Mouse (Mus musculus): ENCODE measurements at regions not wholly inside any gene's neighbourhood (a gene's known extent, or its start where the extent isn't known, plus 50 kb on each side); places are given as distances from the start of the nearest gene placed in this dataset.

DNA sequence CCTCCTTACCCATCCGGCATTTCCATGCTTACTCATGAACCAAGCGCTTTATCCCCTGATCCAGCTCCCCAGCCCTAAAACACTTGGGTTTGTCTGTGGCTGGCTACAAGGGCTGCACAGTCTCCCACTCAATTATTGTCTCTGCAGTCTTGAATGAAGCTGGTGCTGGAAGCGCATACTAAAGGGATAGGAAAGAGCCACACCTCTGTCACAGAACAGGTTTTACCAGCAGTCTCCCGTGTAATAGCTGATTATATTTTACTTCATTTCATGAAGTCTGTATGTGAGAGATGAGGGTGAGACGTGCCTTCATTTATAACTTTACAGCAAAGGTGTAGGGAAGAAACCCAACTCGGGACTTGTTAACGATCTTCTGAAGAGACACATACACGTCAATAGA, 167.0 kb upstream of the Adgrl2 start:
- no peak for DNase-seq

DNA sequence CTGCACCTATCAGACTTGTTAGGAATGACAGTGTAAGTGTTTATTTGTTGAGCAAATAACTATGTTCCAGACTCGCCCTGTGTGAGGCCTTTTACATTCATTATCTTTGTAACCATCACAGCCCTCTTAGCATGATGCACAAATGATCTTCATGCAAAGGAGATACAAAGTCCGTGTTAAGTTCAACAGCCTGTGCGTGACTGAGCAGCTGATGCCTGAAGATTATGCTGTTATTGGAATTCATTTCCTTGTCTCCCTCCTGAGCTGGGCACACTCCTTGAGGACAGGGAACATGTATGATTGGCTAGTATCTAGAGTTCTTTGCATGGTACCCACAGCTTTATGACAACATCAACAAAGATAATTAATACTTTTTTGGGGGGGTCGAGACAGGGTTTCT, 162.0 kb upstream of the Adgrl2 start:
- no peak for DNase-seq

DNA sequence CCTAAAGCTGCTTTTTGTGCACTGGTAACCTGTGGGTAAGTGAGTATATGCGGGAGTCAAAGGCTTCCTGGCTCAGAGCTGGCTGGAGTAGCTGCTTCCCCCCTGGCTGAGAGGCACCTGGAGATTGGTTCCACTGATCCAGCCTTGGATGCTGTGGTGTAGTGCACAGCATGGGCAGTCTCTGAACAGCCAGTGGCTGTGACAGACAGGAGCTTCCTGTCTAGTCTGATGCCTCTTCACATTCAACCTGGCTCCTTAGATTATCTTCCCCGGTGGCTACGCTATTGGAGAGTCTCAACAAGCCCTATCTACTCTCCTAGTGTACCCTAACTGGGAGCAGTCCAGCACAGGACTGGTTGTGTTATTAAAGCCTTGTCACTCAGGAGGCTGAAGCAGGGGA, 160.4 kb upstream of the Adgrl2 start:
- no peak for DNase-seq

DNA sequence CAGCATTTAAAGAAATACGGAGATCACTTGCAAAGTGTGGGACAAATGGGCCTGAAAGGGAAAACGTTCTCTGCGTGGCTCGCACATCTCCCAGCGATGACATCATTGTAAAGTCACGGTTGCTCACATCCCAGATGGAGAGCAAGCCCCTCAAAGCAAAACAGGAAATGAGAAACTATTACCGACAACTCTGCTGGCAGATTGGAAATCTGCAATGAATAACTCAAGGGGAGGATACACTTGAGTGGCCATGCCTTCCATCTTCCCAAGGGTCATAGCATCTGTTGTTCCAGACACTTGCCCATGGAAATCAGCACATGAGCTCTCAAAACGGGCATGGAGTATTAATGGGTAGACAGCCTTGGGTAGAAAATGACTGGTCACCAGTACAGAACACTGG, 158.3 kb upstream of the Adgrl2 start:
- DNase-seq, result no peak

DNA sequence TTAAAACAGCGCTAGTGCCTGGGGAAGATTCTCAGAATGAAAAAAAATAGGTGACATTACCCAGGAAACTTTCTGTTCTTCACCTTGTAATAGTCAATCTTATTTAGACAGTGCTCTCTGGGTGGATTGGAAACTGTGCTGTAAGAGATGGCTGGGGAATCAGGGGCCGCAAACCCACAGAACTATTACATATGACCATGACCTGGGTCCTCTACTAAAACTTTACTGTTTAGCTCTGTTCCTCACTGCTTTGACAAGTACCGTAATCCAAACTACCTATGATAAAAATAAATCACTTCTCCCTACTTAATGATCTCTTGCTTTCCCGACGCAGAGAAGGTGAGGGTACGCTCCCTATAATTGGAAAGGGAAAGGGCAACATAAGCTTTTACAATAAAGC, 157.6 kb upstream of the Adgrl2 start:
- DNase-seq, result no peak

DNA sequence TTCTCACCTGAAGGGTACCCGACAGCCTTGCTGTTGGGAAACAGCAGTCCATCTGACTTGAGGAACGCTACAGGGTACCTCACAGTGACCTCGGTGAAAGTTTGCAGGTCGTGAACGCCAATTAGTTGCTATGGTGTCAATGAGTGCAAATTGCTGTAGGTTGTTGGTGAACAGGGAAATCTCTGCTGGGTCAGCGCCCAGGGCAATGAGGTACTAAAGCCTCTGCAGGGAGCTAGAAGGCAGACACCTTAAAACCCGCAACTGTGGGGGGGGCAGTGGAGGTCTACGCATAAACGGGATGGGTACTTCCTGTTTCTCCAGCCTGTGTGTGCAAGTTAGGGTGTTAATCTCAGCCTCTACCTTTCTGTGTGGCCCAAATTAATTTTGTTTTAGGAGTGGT, 156.3 kb upstream of the Adgrl2 start:
- no peak for DNase-seq

DNA sequence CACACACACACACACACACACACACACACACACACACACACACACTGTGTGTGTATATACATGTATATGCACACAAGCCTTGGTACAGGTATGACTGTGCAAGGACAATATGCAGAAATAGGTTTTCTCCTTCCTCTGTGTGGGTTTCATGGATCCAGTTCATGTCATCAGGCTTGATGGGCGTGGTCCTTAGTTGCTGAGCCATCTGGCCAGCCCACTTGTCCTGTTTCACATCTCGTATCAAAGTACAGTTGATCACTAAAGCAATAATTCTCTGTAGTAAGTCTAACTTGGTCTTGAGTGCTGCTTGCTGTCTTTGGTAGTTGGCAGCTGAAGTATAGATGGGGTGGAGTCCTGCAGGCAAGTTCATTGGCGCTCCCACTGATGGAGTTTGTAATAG, 150.1 kb upstream of the Adgrl2 start:
- no peak for DNase-seq

DNA sequence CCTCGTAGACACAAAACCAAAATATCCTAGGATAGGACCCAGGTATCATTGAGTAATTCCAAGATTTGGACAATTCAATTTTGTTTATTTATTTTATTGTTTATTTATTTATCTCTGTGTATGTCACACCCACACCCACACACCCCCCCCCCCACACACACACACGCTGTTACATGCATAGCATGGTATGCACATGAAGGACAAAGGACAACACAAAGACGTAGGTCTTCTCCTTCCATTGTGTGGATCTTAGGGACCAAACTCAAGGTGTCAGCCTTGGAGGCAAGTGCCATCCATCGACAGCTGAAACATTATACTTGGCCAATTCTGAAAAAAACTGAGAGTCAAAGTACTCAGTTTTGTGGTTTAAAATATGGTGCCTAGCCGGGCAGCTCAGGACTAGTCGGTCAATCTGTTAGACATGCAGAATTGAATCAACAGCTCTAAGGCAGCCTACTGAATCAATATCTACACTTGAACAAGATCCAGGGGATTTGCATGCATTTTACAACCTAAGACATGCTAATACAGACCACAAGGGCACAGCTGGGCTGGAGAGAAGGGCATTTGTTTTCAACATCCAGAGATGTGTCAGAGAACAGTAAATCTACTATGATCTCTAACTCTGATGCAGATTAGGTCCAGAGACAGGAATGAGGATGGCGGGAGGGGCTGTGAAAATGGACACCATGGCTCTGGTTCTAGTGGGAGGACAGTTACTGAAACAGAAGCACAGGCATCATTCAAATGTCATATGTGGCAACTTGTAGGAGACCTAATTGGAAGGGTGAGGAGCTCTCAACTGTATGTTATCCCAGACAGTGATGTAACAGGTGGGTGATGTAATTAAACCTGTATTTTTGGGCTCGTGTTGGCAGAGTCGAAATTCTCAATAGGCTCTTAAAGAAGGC, 143.9 kb upstream of the Adgrl2 start:
- DNase-seq, result no peak

DNA sequence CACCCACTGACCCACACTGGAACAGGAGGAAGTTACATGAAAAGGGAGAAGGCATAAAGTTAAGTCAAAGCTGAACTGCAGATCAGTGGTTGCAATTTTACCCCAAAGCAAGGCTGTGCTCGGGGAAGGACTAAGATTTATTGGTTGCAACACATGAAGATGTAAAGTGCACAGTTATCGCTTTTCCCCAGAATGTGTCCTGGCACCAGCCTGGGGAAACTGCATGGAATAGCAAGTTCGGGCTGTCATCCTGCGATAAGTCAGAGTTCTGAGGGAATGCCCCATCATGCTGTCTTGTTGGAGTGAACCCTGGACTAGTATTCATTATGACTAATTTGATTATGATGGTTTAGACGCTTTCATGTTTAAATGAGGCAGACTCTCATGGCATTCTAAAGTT, 128.5 kb upstream of the Adgrl2 start:
- DNase-seq, result no peak

DNA sequence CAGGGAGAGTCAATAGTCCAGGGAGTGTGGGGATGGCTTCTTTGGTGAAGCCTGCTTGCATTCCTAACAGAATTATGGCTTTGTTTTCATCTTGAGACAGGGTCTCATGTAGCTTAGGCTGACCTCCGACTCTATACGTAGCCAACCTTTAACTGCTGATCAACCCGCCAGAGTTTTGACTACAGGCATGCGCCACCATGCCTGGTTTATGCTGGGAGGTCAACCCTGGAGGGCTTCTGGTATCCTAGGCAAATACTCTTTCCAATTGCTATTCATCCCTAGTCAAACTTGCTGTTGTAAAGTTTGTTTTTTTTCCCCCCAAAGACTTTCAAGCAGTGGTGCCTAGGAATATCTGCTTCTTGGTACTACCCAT, 127.3 kb upstream of the Adgrl2 start:
- no peak for DNase-seq

DNA sequence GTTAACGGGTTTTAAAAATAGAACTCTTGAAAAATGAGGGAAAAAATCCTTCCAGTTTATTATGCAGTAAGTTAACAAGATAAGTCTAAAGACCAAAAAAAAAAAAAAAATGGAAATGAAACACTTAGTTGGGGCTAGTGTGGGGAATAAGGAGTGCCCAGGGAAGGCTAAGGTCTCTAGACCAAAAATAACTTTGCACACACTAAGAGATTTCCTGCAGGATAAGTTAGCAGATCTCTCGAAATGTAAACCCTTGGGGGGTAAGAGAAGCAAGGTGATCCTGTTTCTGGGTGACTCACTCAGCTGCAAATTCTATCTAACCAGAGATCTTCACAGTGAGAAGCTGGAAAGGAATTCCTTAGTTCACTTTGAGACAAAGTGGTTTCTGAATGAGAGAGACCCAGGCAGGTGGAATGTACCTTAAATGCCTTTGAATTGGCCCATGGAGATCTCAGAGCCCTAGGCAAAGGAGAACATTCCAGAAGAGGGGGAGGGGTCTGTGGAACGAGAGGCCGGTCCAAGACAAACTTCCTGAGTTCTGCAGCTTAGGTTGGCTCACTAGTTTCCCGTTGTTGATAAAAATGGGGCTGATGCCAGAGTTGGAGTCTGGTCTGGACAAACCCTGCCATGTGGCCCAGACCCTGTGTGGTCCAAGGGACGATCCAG, 126.8 kb upstream of the Adgrl2 start:
- DNase-seq, result no peak

DNA sequence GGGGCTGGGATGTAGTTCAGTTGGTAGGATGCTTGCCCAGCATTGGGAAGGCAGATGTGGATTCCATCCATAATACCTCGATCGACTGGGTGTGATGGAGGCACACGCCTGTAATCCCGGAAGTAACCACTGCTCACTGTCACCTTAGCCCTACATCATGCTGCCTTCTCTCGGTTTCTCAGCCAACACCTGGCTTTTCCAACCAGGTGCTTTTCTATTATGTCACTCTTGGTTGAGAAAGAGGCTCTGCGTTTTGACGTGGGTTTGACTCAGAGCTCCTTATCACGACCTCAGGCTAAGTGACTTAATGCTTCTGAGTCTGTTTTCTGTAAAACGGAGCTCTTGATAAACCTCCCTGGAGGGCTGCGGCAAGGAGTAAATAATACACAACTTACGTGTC, 126.2 kb upstream of the Adgrl2 start:
- DNase-seq, result no peak

DNA sequence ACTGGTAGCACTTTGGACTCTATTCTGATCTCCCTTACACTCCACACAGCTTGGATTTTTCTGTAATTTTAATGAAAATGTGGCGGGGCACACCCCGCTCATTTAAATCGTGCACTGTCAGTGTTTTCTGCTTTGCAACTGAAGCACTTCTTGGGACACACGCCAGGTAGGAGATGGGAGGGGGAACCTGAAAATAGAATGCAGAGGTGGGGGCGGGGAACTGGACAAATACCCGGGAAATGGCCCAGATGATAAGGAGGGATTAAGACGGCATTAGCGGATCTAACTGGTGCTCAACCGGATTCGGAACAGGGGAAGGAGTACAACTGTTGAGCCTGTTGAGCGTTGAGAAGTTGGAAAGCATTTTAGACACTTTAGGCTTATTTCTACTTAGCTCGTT, 125.5 kb upstream of the Adgrl2 start:
- no peak for DNase-seq

DNA sequence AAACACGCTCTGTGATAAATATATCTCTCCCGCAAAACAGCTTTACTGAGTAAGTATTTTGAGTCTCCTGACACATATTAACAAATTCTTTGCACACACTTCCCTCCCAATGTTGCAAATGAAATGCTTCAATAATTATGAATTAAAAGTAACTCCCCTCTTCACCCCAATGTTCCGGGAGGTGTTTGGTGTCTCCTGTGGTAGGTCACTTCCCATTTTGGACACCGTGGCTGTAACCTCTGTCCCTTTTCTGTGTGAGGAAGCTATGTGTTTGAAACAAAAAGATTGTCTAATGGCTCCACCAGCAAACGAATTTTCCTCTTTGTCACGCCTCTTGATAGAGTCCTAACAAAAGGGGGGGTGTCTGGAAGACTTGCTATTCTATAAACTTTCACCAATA, 122.5 kb upstream of the Adgrl2 start:
- no peak for DNase-seq

DNA sequence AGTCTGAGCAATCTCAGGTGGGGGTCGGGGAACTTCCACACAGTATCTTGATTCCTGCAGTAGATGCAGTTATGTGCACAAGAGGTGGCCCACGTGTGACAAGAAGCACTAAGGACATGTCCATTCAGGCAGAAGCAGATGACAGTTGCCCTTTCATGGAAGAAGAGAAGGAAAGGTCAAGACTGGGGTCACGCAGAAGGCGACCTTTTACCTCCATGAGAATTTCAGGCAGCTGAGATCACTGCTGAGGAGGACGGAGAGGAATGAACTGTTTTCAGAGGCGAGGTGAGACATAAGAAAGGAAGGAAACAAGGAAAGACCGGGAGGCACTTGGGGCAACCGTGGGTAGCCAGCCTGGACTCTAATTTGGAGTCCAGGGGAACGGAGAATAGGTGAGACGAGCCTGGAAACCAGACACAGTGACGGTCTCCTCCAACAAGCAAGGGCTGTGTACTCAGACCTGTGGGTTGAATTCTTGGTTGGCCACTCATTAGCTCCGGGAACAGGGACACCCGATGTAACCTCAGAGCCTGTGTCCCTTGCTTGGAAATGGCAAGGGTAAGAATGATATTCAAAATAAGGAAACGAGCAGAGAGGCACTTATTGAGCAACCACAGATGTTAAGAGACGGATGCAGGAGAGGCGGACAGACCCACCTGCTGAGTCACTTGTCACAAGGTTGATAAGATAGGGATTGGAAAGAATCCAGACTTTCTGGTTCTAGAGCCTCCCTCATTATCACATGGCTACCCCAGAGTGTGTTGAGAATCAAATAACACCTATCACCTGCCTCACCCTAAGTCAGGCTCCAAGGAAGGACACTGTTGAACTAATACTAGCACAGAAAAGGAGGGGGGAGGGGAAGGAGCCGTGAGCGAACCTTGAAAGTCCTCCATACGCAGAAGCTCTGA, 121.4 kb upstream of the Adgrl2 start:
- DNase-seq, result no peak

DNA sequence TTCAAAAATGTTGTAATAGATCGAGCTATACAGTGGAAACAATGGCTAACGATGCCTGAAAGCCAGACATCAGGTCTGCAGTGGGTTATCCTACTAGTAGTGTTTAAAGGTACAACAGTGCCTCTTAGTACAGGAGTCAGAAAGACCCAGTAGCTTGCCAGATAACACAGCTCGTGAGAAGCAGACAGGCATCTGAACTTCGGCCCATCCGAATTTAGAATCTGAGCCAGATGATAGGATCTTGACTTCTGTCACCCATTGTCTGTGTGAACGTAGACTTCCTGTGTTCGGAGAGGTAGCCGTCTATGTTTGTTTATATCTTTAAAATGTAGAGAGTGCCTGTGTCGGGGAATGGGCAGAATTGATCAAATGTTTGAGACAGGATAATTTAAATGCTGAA, 120.5 kb upstream of the Adgrl2 start:
- DNase-seq, result no peak

DNA sequence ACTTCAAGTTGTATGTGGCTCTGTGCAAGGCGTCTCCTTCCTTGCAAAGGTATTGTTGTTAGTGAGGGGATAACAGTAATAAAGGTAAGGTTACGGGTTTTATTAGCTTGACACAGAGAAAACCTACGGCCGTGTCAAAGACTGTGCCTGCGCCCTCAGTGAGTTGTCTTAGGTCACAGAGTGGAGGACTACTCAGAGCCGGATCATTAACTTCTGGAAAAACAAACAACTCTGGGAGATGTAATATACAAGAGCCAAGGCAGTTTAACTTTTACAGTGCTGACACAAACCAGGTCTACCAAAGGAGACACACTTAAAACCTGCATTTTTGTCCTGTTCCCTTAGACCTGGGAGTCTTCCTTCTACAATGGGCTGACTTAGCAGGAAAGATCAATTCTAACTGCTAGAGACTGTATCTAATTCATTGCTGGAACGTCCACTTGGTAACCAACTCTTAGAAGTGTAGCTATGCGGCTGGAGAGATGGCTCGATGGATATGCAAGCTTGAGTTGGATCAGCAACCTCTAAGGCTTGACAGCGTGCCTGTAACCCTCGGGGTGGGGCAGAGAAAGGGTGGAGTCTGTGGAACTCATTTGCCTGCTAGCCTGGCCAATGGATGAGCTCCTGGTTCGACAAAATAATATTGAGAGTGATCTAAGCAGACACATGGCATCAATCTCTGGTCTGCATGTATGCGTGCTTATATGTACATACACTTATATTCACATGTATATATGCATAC, 115.5 kb upstream of the Adgrl2 start:
- no peak for DNase-seq

DNA sequence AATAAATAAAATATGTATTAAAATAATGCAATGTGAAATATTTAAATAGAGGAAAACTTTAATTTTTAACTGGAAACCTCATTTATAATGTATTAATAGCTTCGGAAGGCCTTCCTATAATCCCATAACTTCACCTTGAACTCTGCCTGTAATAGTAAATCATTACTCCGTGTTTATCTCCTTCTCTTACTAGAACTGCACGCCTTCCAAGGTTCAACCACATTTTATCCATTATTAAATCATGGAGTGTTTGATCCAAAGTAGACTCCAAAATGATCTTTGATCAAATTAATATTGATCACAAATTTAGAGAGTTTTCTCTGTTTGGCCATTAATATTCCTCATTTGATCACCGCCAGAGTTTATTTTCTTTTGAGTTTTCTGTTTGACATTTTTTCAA, 114.8 kb upstream of the Adgrl2 start:
- no peak for DNase-seq

DNA sequence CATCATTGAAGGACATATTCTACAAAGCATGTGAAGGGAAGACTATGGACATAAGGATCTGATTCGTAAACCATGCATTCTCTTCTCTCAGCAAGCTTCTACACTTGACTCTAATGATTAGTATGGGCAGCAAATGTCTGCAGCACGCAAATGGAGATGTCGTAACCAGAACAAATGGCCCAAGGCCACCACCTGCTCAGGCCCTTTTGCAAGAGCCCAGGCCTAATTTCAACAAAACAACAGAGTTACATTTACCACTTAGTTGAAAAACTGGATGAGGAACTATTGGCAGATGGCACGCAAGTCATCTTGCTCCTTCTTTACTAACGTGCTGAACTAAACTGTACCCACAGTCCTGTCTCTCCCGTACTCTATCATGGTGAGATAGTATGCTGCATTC, 113.7 kb upstream of the Adgrl2 start:
- no peak for DNase-seq

DNA sequence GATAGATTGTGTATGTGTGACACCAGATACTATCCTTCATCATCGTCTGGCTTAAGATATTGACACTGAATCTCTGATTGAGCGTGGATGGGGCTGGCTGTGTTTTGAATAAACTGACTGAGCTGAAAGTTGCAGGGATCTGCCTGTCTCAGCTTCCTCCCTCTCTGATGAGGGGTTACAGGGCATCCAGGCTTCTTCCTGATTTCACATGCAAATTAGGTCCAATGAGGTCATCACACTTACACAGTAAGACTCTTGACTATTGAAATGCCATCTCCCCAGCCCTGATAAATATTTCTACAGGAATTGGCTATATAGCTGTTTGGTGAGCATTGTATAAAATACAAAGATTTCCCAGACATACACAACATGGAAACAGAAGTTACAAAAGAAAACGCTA, 113.1 kb upstream of the Adgrl2 start:
- DNase-seq, result no peak

DNA sequence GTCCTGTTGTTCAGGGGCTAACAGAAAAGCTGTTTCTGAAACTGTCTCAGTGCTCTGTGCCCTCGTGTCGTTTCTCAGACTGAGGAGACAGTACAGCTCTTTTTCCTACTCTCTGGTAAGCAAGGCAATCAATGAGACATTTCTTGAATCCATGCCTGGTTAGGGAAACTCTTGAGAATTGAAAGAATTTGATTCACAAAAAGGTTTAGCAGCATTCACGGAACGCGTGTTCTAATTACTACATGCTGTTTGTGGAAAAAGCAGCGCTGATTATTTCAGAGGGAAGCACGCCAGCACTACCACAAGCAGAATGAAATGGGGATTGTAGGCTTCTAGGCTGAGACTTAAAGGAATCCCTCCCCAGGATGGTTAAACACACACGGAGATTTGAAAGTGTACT, 112.5 kb upstream of the Adgrl2 start:
- DNase-seq, result no peak

DNA sequence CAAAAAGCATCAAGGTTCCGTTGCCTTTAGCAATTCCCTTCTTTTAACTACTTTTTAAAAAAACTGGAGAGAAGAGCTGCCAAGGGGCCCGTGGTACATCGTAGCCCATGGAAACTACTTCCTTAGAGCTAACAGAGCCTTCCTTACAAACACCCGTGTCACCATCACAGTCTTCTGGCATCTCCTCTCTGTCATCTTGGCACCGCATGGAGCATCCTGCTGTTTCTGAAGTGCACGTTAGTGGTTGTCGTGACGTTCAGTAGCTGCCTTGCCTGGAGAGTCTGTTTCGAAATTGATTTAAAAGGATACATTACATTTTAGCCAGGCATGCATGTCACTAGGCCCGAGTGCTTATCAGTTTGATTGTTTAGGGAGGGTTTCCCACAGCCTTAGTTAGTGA, 111.4 kb upstream of the Adgrl2 start:
- no peak for DNase-seq

DNA sequence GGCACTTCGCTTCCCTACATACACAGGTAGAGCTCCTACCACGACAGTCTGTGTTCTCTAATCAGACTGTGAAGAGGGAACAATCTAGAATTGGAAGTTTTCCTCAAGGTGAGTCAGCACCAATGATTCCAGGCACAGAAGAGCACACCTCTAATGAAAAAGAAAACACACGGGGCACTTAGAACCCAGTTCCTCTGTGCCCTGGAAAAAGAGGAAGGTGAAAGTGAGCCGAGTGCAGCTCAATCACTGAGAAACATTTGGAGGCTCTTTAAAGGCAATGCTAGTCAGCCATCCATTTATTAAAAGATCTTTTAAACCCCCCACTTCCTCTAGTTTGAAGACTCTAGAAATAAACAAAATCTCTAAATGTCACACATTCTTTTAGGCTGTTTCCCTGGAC, 108.4 kb upstream of the Adgrl2 start:
- no peak for DNase-seq
